Mouse (Mus musculus) forebrain, embryonic 16.5 days (tissue): ENCODE results near the gene Fam131c. TPM values are rescaled to one million over a fixed set of nuclear protein-coding genes. Genes with fewer than 3 reads are reported as not detected.
A peak's percentile ranks its signal among the peaks of the same experiment; 100 is the strongest.

Experiments used
- ATAC-seq: fragments of 200-750 bp; cut with Nextera tagmentation; 2 replicates; pipeline ENCODE4 v1.8.0; 2017; ENCODE audit warnings: mild to moderate bottlenecking, moderate library complexity
- H3K27ac ChIP-seq: fragments of 300-500 bp; sonication (generic); 2 replicates; pipeline ENCODE4 v1.5.1; 2014; ENCODE audit warnings: low read length, control low read depth
- H3K27me3 ChIP-seq: fragments of 300-500 bp; sonication (generic); replicated peaks from 2 replicates; pipeline ENCODE4 v1.6.1; 2014; ENCODE audit warnings: low read length; ENCODE audit not compliant: control insufficient read depth, insufficient read depth
- H3K36me3 ChIP-seq: fragments of 300-500 bp; sonication (generic); 2 replicates; pipeline ENCODE4 v1.6.1; 2014; ENCODE audit not compliant: control insufficient read depth, insufficient read depth
- H3K4me1 ChIP-seq: fragments of 300-500 bp; sonication (generic); replicated peaks from 2 replicates; pipeline ENCODE4 v1.6.1; 2014; ENCODE audit warnings: low read length; ENCODE audit not compliant: control insufficient read depth, insufficient read depth
- H3K4me2 ChIP-seq: fragments of 300-500 bp; sonication (generic); 2 replicates; pipeline ENCODE4 v1.6.1; 2014; ENCODE audit warnings: mild to moderate bottlenecking, low read length, control low read depth
- H3K4me3 ChIP-seq: fragments of 300-500 bp; sonication (generic); replicated peaks from 2 replicates; pipeline ENCODE4 v1.5.1; 2014; ENCODE audit warnings: mild to moderate bottlenecking, low read length, control low read depth
- H3K9ac ChIP-seq: fragments of 300-500 bp; sonication (generic); replicated peaks from 2 replicates; pipeline ENCODE4 v1.6.1; 2014; ENCODE audit warnings: low read depth, low read length, control low read depth
- H3K9me3 ChIP-seq: fragments of 300-500 bp; sonication (generic); 2 replicates; pipeline ENCODE4 v1.6.1; 2016; ENCODE audit warnings: low read length; ENCODE audit not compliant: control insufficient read depth
- WGBS: fragments of 180-500 bp; shearing (Covaris S2); extraction: QIAGEN DNeasy Blood & Tissue Kit; methylation state at CpG from one replicate; pipeline ENCODE4 v1.1.7; 2014; 5-methylcytosine and 5-hydroxymethylcytosine counted together
- polyA plus RNA-seq: library from polyadenylated mRNA; unstranded; fragments of >200 nt; fragmentation: Nextera tagmentation; extraction: Ambion mirVana; gene quantifications from 2 replicates; pipeline ENCODE4 v1.2.1, GENCODE M21; 2015

Gene Fam131c
- polyA plus RNA-seq, 1 experiment from 2014 or later, result 19.8 TPM

- ATAC-seq, result no peak
Observed at GRCm38 (mm10) chr4:141372426-141372825, 4.4 kb downstream of the Fam131c start.

GRCm38 (mm10) chr4:141379674-141380073 lies 11.7 kb downstream of the Fam131c start:
- H3K27ac ChIP-seq, result no peak overlapping the region
- peaks cover 19% of the 10 kb centered on the region for H3K27me3 ChIP-seq
- no peaks in the 10 kb centered on the region for H3K9me3 ChIP-seq
- peaks cover 7% of the 10 kb centered on the region for H3K4me1 ChIP-seq
- no peak overlapping the region for H3K4me2 ChIP-seq
- H3K4me3 ChIP-seq, result no peak overlapping the region
- H3K9ac ChIP-seq, result no peak overlapping the region
- 46% methylated on average over 8 of the region's 8 CpGs for WGBS
- no peaks in the 10 kb centered on the region for H3K36me3 ChIP-seq
- ATAC-seq, result no peak

More at GRCm38 (mm10) chr4:141372426-141372825, 4.4 kb downstream of the Fam131c start:
- H3K4me2 ChIP-seq, result no peak overlapping the region
- no peaks in the 10 kb centered on the region for H3K27me3 ChIP-seq
- no peak overlapping the region for H3K27ac ChIP-seq
- no peak overlapping the region for H3K4me3 ChIP-seq
- no peaks in the 10 kb centered on the region for H3K9me3 ChIP-seq
- peaks cover 8% of the 10 kb centered on the region for H3K4me1 ChIP-seq
- no peak overlapping the region for H3K9ac ChIP-seq
- H3K36me3 ChIP-seq, result no peaks in the 10 kb centered on the region
- WGBS, result 92% methylated on average over 5 of the region's 5 CpGs

DNA sequence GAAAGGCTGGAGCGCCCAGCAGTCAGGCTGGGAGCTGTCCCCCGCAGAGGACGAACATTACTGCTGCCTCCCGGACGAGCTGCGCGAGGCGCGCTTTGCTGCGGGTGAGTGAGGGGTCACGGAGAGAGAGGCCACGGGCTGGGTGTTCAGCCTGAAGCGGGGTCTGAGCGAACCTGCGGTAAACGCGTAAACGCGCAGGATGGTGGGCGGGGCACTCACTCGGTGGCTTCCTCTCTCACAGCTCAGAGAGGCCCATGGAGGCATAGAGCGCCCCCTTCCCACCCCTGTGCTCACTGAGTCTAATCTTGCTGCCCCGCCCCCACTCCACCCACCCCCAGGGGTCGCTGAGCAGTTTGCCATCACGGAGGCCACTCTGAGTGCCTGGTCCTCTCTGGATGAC lies 14.4 kb downstream of the Fam131c start:
- ATAC-seq, result peak; percentile 70
- 2% methylated on average over 25 of the region's 25 CpGs for WGBS

GRCm38 (mm10) chr4:141385275-141385674 lies 17.3 kb downstream of the Fam131c start:
- 0% methylated on average over 7 of the region's 7 CpGs for WGBS
- no peak overlapping the region for H3K9ac ChIP-seq

More for the DNA sequence above, 14.4 kb downstream of the Fam131c start:
- Histone ChIP-seq H3K9me3 (no peaks in the 10 kb centered on the region), H3K36me3 (no peaks in the 10 kb centered on the region), H3K27ac (no peak overlapping the region), H3K9ac (peak overlapping the region; percentile 47; the same call in 1 of the 2 replicates), H3K27me3 (peaks cover 19% of the 10 kb centered on the region), H3K4me2 (peak overlapping the region; percentile 67), H3K4me1 (peaks cover 7% of the 10 kb centered on the region), H3K4me3 (peak overlapping the region; percentile 41)

GRCm38 (mm10) chr4:141386150-141386549 lies 18.1 kb downstream of the Fam131c start:
- Histone ChIP-seq H3K27ac (no peak overlapping the region), H3K36me3 (no peaks in the 10 kb centered on the region), H3K27me3 (peaks cover 19% of the 10 kb centered on the region), H3K9me3 (no peaks in the 10 kb centered on the region), H3K4me1 (peaks cover 7% of the 10 kb centered on the region), H3K9ac (no peak overlapping the region), H3K4me3 (no peak overlapping the region), H3K4me2 (no peak overlapping the region)
- WGBS, result 71% methylated on average over 7 of the region's 7 CpGs
- ATAC-seq, result no peak

More at GRCm38 (mm10) chr4:141385275-141385674, 17.3 kb downstream of the Fam131c start:
- H3K27ac ChIP-seq, result no peak overlapping the region
- no peak overlapping the region for H3K4me2 ChIP-seq
- peaks cover 7% of the 10 kb centered on the region for H3K4me1 ChIP-seq
- no peak overlapping the region for H3K4me3 ChIP-seq
- no peak for ATAC-seq
- peaks cover 19% of the 10 kb centered on the region for H3K27me3 ChIP-seq
- H3K36me3 ChIP-seq, result no peaks in the 10 kb centered on the region
- H3K9me3 ChIP-seq, result no peaks in the 10 kb centered on the region

- ATAC-seq, result 0 out of 2 replicates have a peak, but pooled peaks have one; percentile 29
- no peak overlapping the region for H3K4me3 ChIP-seq
- H3K36me3 ChIP-seq, result no peaks in the 10 kb centered on the region
- no peak overlapping the region for H3K27ac ChIP-seq
- peaks cover 18% of the 10 kb centered on the region for H3K27me3 ChIP-seq
- H3K9me3 ChIP-seq, result no peaks in the 10 kb centered on the region
- H3K4me2 ChIP-seq, result no peak overlapping the region
- peaks cover 6% of the 10 kb centered on the region for H3K4me1 ChIP-seq
- 20% methylated on average over 5 of the region's 5 CpGs for WGBS
- H3K9ac ChIP-seq, result no peak overlapping the region
Observed at GRCm38 (mm10) chr4:141387093-141387784, 19.2 kb downstream of the Fam131c start.

DNA sequence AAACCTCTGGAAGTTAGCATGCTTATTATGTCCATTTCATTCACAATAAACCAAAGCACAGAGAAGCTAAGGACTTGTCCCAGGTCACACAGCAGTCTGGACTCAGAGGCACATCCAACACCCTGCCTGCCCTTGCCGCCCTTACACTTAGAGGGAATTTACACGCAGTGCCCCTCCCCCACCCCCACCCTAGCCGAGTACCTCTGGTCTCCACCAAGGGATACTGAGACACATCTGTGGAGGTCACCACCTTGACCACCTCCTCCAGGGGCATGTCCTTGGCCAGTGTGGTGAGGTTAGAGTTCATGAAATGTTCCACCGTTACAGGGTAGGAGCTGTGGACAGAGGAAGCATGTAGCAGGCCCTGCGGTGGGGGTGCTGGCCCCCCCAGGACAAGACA lies 19.9 kb downstream of the Fam131c start:
- no peaks in the 10 kb centered on the region for H3K36me3 ChIP-seq
- 64% methylated on average over 5 of the region's 5 CpGs for whole genome bisulfite sequencing

DNA sequence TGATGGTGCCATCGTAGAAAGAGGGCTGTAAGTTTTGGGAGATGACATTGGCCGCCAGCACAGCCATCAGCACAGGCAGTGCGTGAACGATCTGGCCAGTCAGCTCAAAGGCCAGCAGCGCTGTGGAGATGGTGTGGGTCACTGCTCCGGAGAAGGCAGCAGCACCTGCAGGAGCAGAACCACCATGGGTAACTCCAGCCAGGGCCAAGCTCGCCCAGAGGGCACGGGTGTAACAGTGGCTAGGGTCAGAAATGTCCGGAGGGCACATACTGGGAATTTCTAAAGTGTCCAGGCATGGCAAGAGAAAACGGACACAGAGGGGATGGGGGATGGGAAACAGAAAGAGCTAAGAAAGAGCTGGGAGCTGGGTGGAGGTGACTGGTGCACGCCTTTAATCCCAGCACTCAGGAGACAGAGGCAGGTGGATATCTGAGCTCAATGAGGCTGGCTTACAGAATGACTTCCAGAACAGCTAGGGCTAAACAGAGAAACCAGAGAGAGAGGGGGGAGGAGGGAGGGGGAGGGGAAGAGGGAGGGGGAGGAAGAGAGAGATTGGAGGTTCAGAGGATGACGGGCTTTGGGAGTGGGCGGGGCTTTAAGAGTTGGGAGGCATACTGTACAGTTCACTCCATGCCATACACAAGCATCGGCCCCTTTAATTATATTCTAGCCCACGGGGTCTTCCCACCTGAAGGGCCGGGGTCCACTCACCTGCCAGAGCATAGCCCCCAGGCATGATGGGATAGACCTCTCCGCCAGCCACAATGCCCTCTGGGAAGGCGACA lies 21.5 kb downstream of the Fam131c start:
- H3K4me1 ChIP-seq, result no peaks in the 10 kb centered on the region
- H3K27me3 ChIP-seq, result peaks cover under 1% of the 10 kb centered on the region
- H3K9me3 ChIP-seq, result no peaks in the 10 kb centered on the region
- no peak for ATAC-seq
- H3K4me2 ChIP-seq, result no peak overlapping the region
- H3K27ac ChIP-seq, result no peak overlapping the region
- no peaks in the 10 kb centered on the region for H3K36me3 ChIP-seq
- no peak overlapping the region for H3K9ac ChIP-seq
- 74% methylated on average over 18 of the region's 18 CpGs for WGBS
- H3K4me3 ChIP-seq, result no peak overlapping the region

More for the DNA sequence above, 19.9 kb downstream of the Fam131c start:
- H3K27me3 ChIP-seq, result peaks cover 17% of the 10 kb centered on the region
- H3K9me3 ChIP-seq, result no peaks in the 10 kb centered on the region
- H3K4me2 ChIP-seq, result no peak overlapping the region
- H3K9ac ChIP-seq, result no peak overlapping the region
- H3K4me1 ChIP-seq, result no peaks in the 10 kb centered on the region
- H3K27ac ChIP-seq, result no peak overlapping the region
- ATAC-seq, result no peak
- H3K4me3 ChIP-seq, result no peak overlapping the region

DNA sequence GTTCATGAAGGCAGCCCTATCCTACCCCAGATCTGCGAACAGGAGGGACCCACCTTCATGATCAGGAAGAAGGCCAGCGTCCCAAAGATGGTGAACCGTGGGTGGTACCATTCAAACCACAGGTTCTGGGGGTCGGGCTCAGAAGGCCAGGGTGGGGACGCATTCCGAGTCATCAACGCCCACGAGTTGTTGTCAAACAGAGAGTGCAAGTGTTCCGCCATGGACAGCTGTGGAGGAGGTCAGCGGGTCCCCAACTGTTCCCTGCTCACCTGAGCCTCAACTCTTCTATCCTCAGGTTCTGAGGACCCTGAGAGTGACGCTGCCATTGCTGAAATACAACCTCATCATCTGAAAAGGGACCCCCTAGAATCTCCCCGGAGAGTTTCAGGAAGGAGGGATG lies 23.3 kb downstream of the Fam131c start:
- H3K36me3 ChIP-seq, result no peaks in the 10 kb centered on the region
- no peak for ATAC-seq
- WGBS, result 80% methylated on average over 12 of the region's 12 CpGs

More for the DNA sequence above, 23.3 kb downstream of the Fam131c start:
- Histone ChIP-seq H3K4me2 (no peak overlapping the region), H3K9me3 (no peaks in the 10 kb centered on the region), H3K4me1 (0 out of 2 replicates have a peak, but pooled peaks cover 2% of the 10 kb centered on the region), H3K27me3 (no peaks in the 10 kb centered on the region), H3K27ac (no peak overlapping the region), H3K9ac (no peak overlapping the region), H3K4me3 (no peak overlapping the region)
